Mouse (Mus musculus) forebrain, embryonic 14.5 days (tissue): ENCODE results near the gene Zfp687. TPM values are rescaled to one million over a fixed set of nuclear protein-coding genes. Genes with fewer than 3 reads are reported as not detected.

Experiments
- ATAC-seq: fragments of 200-750 bp; cut with Nextera tagmentation; 2 replicates; pipeline ENCODE4 v1.8.0; 2017; ENCODE audit warnings: mild to moderate bottlenecking, moderate library complexity
- DNase-seq: peaks from one replicate; pipeline ENCODE4 v3.0.0-alpha.2; 2015; ENCODE audit warnings: low spot score
- H3K27ac ChIP-seq: fragments of 300-500 bp; sonication (generic); 2 replicates; pipeline ENCODE4 v1.5.1; 2014; ENCODE audit warnings: low read depth, mild to moderate bottlenecking, control low read depth, low read length, moderate library complexity
- H3K27me3 ChIP-seq: fragments of 300-500 bp; sonication (generic); replicated peaks from 2 replicates; pipeline ENCODE4 v1.6.1; 2014; ENCODE audit warnings: low read length, control low read depth, mixed read lengths; ENCODE audit not compliant: control insufficient read depth, insufficient read depth
- H3K36me3 ChIP-seq: fragments of 300-500 bp; sonication (generic); 2 replicates; pipeline ENCODE4 v1.6.1; 2014; ENCODE audit warnings: low read length, control low read depth; ENCODE audit not compliant: control insufficient read depth, insufficient read depth
- H3K4me1 ChIP-seq: fragments of 300-500 bp; sonication (generic); 2 replicates; pipeline ENCODE4 v1.6.1; 2014; ENCODE audit warnings: antibody characterized with exemption, low read length, control low read depth; ENCODE audit not compliant: control insufficient read depth, insufficient read depth
- H3K4me2 ChIP-seq: fragments of 300-500 bp; sonication (generic); 2 replicates; pipeline ENCODE4 v1.6.1; 2014; ENCODE audit warnings: mild to moderate bottlenecking, control low read depth, low read length
- H3K4me3 ChIP-seq: fragments of 300-500 bp; sonication (generic); 2 replicates; pipeline ENCODE4 v1.5.1; 2014; ENCODE audit warnings: low read depth, low read length, control low read depth
- H3K9ac ChIP-seq: fragments of 300-500 bp; sonication (generic); 2 replicates; pipeline ENCODE4 v1.6.1; 2014; ENCODE audit warnings: mild to moderate bottlenecking, low read length, control low read depth, moderate library complexity
- H3K9me3 ChIP-seq: fragments of 300-500 bp; sonication (generic); replicated peaks from 2 replicates; pipeline ENCODE4 v1.6.1; 2016; ENCODE audit warnings: low read length, control low read depth, mixed read lengths; ENCODE audit not compliant: control insufficient read depth
- WGBS: fragments of 180-500 bp; shearing (Covaris S2); extraction: QIAGEN DNeasy Blood & Tissue Kit; methylation state at CpG from one replicate; pipeline ENCODE4 v1.1.7; 2014; 5-methylcytosine and 5-hydroxymethylcytosine counted together
- polyA plus RNA-seq: library from polyadenylated mRNA; unstranded; fragments of >200 nt; fragmentation: Nextera tagmentation; extraction: Ambion mirVana; gene quantifications from 2 replicates; pipeline ENCODE4 v1.2.1, GENCODE M21; 2014

Gene Zfp687
- polyA plus RNA-seq, 1 experiment from 2014 or later, result 16.4 TPM

DNA sequence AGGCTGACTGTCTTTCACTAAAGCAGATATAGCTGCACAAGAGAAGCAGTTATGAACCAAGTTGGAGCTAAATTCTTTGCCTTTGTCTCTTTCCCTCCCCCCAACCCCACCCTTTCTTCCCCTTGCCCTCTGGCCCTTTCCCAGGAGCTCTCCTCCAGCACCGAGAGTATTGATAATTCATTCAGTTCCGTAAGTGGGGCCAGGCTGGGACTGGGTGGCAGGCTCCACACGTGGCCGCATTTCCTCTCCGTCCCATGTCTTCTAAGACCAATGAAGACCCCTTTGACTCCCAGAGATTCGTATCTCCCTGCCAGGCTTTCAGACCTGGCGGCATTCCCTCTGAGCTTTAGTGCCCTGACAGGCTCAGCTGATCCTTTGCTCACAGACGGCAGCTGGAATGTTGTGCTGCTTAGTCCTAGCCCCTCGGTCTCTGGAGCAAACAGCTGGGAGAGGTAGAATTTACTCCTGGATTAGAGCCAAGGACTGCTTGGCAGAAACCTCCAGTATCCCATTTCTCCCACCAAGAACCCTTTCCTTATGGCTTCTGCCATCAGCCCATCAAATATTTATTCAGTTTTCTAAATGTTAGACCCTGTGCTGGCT lies 26.0 kb downstream of the Zfp687 start:
- ATAC-seq (no peak), DNase-seq (no peak)
- WGBS, result 62% methylated on average over 9 of the region's 9 CpGs
- no peaks in the 10 kb centered on the region for H3K9me3 ChIP-seq
- peaks cover 59% of the 10 kb centered on the region for H3K36me3 ChIP-seq
- no peak overlapping the region for H3K9ac ChIP-seq
- H3K4me3 ChIP-seq, result no peak overlapping the region
- no peaks in the 10 kb centered on the region for H3K27me3 ChIP-seq
- no peaks in the 10 kb centered on the region for H3K4me1 ChIP-seq
- no peak overlapping the region for H3K27ac ChIP-seq
- no peak overlapping the region for H3K4me2 ChIP-seq

DNA sequence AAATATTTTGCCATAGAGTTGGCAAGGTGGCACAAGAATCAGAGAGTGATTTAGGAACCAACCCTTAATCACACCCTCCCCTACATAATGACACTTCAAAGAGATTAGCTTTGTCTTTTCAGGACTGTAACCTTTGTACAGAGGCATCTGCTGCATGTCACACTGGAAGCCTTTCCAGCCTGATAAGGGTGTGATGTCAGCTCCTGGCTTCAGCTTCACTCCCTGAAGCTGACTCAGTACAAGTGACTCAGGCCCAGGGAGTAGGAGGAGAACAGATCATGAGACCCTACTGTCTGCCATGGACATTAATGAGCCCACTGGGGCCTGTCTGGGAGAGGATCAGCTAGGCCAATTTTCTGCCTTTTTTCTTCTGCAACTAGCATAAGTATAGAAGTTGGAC lies 27.7 kb downstream of the Zfp687 start:
- Histone ChIP-seq H3K36me3 (peaks cover 48% of the 10 kb centered on the region), H3K9me3 (no peaks in the 10 kb centered on the region)
- DNase-seq, result no peak

DNA sequence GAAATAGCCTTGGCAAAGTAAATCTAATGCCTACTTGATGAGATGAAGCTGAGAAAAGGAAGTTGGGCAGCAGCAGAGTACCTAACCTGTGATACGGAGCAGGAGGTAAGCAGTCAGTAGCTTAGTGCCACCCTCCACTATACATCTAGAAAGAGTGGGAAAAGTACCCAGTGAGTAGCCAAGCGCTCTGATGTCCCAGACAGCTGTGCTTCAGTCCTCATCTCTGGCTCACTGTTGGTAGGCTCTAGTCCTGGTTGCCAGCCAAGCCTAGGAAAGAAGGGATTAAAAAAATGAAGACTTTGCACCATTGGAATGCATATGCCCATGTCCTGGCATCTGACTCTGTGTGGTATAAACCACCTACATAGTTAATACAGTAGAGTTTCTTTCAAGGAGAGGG lies 29.7 kb downstream of the Zfp687 start:
- no peaks in the 10 kb centered on the region for H3K9me3 ChIP-seq
- WGBS, result 98% methylated on average over 2 of the region's 2 CpGs
- H3K4me2 ChIP-seq, result no peak overlapping the region
- DNase-seq, result no peak
- H3K27ac ChIP-seq, result no peak overlapping the region
- H3K4me1 ChIP-seq, result no peaks in the 10 kb centered on the region
- no peak overlapping the region for H3K9ac ChIP-seq
- H3K27me3 ChIP-seq, result no peaks in the 10 kb centered on the region
- no peak for ATAC-seq
- peaks cover 64% of the 10 kb centered on the region for H3K36me3 ChIP-seq
- H3K4me3 ChIP-seq, result no peak overlapping the region

More for the DNA sequence above, 27.7 kb downstream of the Zfp687 start:
- no peak overlapping the region for H3K27ac ChIP-seq
- no peak overlapping the region for H3K4me3 ChIP-seq
- H3K4me2 ChIP-seq, result no peak overlapping the region
- no peak for ATAC-seq
- H3K27me3 ChIP-seq, result no peaks in the 10 kb centered on the region
- H3K9ac ChIP-seq, result no peak overlapping the region
- H3K4me1 ChIP-seq, result no peaks in the 10 kb centered on the region

DNA sequence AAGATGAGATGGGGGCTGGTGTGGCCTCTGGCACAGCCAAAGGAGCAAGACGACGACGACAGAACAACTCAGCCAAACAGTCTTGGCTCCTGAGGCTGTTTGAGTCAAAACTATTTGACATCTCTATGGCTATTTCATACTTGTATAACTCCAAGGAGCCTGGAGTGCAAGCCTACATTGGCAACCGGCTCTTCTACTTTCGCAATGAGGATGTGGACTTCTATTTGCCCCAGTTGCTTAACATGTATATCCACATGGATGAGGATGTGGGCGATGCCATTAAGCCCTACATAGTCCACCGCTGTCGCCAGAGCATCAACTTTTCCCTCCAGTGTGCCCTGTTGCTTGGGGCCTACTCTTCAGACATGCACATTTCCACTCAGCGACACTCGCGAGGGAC lies 30.9 kb downstream of the Zfp687 start:
- peaks cover 63% of the 10 kb centered on the region for H3K36me3 ChIP-seq
- WGBS, result 93% methylated on average over 11 of the region's 11 CpGs
- no peak overlapping the region for H3K4me2 ChIP-seq
- no peaks in the 10 kb centered on the region for H3K9me3 ChIP-seq
- no peak overlapping the region for H3K4me3 ChIP-seq
- no peaks in the 10 kb centered on the region for H3K27me3 ChIP-seq
- H3K4me1 ChIP-seq, result no peaks in the 10 kb centered on the region
- no peak overlapping the region for H3K9ac ChIP-seq
- DNase-seq, result no peak
- ATAC-seq, result no peak
- H3K27ac ChIP-seq, result no peak overlapping the region

DNA sequence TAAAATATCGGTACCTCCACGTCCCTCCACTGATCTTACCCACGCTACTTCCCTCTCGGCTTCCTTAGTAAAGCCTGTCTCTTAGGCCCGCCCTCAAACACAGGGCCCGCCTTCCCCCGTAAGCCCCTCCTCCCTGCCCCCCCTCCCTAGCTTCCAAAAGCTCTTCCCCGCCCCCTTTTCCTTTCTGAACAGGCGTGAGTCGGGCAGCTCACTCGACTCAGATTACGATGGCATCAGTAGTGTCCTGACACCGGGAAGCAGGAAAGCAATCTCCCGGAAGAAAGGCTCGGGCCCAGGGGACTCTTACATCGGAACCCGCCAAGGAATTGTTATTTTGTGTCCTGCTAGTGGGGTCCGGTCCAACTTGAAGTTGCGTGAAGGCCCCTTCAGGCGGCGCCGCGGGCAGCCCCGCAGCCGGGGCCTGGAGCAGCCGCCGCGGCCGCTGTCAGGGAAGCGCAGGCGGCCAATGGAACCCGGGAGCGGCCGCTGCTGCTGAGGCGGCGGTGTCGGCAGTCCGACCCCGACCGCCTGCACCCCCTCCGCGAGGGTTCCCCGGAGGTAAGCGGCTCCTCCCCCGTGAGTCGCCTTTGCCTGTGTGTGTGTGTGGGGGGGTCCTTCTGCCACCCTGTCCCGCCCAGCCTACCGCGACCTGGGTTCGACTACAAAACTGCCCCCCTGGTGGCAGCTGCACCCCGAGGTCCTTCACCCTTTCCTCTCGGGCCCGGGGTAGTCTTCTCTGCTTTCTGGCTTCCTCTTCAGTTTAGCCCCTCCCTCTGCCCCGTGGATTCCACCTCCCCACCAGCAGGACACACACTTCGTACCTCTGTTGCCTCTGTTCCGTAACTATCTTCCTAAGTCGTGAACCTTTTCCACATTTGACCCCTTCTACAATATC lies 40.5 kb downstream of the Zfp687 start, which contains the start of gene Pi4kb:
Gene Pi4kb, plus strand, starts transcription at position 204 of the 895 bp plus-strand sequence.
- Histone ChIP-seq H3K4me2 (peak within 1 kb of the TSS; percentile 64), H3K4me1 (peaks cover 12% of the 10 kb centered on the region), H3K9ac (peak within 1 kb of the TSS; percentile 78), H3K27ac (peak within 1 kb of the TSS; percentile 86), H3K4me3 (peak within 1 kb of the TSS; percentile 55), H3K36me3 (no peaks in the 10 kb centered on the region), H3K9me3 (no peaks in the 10 kb centered on the region), H3K27me3 (no peaks in the 10 kb centered on the region)
- peak; percentile 97 for DNase-seq
- ATAC-seq, result peak; percentile 94
- WGBS, result under 1% methylated on average over 52 of the region's 57 CpGs

DNA sequence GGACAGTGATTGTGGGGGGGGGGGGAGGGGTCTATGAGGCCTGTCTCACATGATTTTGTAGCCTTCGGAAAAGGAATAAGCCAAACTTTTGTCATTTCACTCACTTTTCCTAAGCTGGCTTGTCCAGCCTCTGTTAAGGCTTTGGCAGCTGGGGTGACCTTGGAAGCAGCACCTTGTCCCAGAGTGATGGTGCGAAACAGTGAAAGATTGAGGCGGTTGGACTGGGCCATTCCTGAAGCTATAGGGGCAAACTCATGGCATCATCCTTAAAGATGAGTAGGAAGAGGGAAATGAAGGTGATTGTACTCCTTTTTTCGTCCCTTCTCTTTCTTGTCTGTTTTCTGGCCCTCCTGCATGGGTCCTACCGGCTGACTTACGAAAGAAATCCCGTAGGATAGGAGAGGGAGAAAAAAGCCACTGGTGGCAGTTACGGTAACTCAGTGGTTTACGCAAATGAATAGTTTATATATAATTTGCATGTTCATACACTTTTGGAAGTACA lies 41.2 kb downstream of the Zfp687 start:
- 0 out of 2 replicates have a peak overlapping the region, but pooled peaks have one; percentile 86 for H3K27ac ChIP-seq
- H3K4me1 ChIP-seq, result peaks cover 12% of the 10 kb centered on the region
- H3K9me3 ChIP-seq, result no peaks in the 10 kb centered on the region
- H3K36me3 ChIP-seq, result no peaks in the 10 kb centered on the region
- H3K9ac ChIP-seq, result peak overlapping the region; percentile 56
- DNase-seq (no peak), ATAC-seq (peak; percentile 30; the same call in 1 of the 2 replicates)
- 23% methylated on average over 9 of the region's 9 CpGs for WGBS
- H3K4me3 ChIP-seq, result peak overlapping the region; percentile 55
- peak overlapping the region; percentile 64 for H3K4me2 ChIP-seq
- no peaks in the 10 kb centered on the region for H3K27me3 ChIP-seq

DNA sequence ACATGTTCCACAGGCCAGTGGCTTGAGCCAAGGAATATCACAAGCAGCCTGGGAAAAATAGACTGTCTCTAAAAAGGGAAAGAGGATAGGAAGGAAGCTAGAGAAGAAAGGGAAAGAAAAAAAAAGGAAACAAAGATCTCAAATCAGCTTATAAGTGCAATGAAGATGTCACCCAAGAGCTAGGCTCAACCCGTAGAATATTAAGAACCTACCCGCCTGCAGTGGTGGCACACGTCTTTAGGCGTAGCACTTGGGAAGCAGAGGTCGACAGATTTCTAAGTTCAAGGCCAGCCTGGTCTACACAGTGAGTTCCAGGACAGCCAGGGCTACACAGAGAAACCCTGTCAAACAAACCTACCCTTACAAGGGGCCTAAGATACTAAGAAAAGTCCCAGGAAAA lies 41.6 kb downstream of the Zfp687 start:
- Histone ChIP-seq H3K36me3 (no peaks in the 10 kb centered on the region), H3K9me3 (no peaks in the 10 kb centered on the region), H3K4me1 (peaks cover 12% of the 10 kb centered on the region), H3K4me3 (peak overlapping the region; percentile 55; the same call in 1 of the 2 replicates), H3K27ac (no peak overlapping the region), H3K4me2 (no peak overlapping the region), H3K27me3 (no peaks in the 10 kb centered on the region), H3K9ac (no peak overlapping the region)
- ATAC-seq, result no peak
- 83% methylated on average over 5 of the region's 5 CpGs for WGBS
- DNase-seq, result no peak

DNA sequence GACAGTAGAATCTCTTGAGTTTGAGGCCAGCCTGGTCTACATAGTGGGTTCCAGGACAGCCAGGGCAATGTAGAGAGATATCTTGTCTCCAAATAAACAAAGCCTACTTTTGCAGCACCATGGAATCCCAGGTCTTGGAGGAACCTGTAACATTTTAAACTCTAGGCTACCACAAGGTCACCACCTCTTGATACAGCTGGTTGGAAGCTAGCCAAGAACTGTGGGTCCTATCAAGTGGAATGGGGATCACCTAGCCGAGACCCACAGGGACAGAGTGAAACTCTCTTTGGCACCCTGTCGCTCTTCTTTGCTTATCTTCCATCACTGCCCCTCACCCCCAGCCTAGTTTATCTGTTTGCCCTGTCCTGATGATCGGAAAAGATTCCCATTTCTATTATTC lies 42.7 kb downstream of the Zfp687 start:
- H3K9me3 ChIP-seq, result no peaks in the 10 kb centered on the region
- H3K4me2 ChIP-seq, result no peak overlapping the region
- WGBS, result 80% methylated on average over 3 of the region's 3 CpGs
- no peaks in the 10 kb centered on the region for H3K27me3 ChIP-seq
- DNase-seq, result no peak
- no peak overlapping the region for H3K27ac ChIP-seq
- no peak overlapping the region for H3K4me3 ChIP-seq
- peaks cover 12% of the 10 kb centered on the region for H3K4me1 ChIP-seq
- no peaks in the 10 kb centered on the region for H3K36me3 ChIP-seq
- ATAC-seq, result no peak
- no peak overlapping the region for H3K9ac ChIP-seq

DNA sequence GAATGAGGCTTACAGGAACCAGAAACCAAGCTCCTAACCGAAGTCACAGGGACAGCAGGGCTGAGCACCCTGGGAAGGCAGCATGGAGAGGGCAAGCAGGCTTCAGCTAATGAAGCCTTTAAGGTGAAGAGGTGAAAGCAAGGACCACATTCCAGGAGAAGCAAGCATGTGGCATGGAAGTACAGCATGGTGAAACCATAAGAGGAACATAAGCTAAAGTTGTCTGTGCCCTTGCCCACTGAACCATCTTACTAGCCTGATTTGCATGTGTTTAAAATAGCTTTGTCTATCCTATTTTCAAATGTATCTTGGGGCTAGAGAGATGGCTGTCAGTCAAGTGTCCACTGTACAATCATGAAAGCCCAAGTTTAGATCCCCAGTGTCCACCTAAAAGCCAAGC lies 49.4 kb downstream of the Zfp687 start:
- Histone ChIP-seq H3K27me3 (no peaks in the 10 kb centered on the region), H3K4me1 (no peaks in the 10 kb centered on the region), H3K9me3 (no peaks in the 10 kb centered on the region), H3K4me3 (no peak overlapping the region), H3K36me3 (no peaks in the 10 kb centered on the region), H3K4me2 (no peak overlapping the region), H3K9ac (no peak overlapping the region), H3K27ac (no peak overlapping the region)
- WGBS, result 73% methylated on average over 1 of the region's 1 CpGs
- ATAC-seq, result no peak
- DNase-seq, result no peak
